17 mouse cellular contexts compared by ENCODE assay signal in genomic region chr10:44381948-44382347, GRCm38 (mm10).
DNase-seq lines count a peak whose midpoint lies in the region; ATAC-seq and TF ChIP-seq lines count a peak whose summit lies in the region.
"Had no signal": no experiment of that assay in that cellular context is flagged by ENCODE, and none has a peak within 500 bp of the region (broad histone marks: within the 10 kb centered on the region; RNA-seq: fewer than 3 reads in every experiment).

No protein-coding gene starts in this region.

- no peak for TF ChIP-seq EP300 in stomach, postnatal 0 days (optimal IDR thresholded peaks at IDR 0.05)

- WGBS in forebrain, embryonic 14.5 days = 82% methylated on average over 12 of the region's 12 CpGs
- 91% methylated on average over 12 of the region's 12 CpGs for WGBS in forebrain, embryonic 10.5 days
- 91% methylated on average over 12 of the region's 12 CpGs for WGBS in intestine, embryonic 15.5 days
- 85% methylated on average over 12 of the region's 12 CpGs for WGBS in intestine, embryonic 16.5 days
- 87% methylated on average over 12 of the region's 12 CpGs for WGBS in stomach, embryonic 16.5 days
- 82% methylated on average over 12 of the region's 12 CpGs for WGBS in stomach, postnatal 0 days

- H3K27ac ChIP-seq in forebrain, embryonic 14.5 days (ENCODE audit: low read depth, low read length) = no peak overlapping the region
- no peak overlapping the region for H3K27ac ChIP-seq in forebrain, embryonic 10.5 days
- H3K27ac ChIP-seq in intestine, embryonic 15.5 days = no peak overlapping the region
- no peak overlapping the region for H3K27ac ChIP-seq in intestine, embryonic 16.5 days (ENCODE audit: low read length)
- 0 out of 2 replicates have a peak overlapping the region, but pooled peaks have one; percentile 70 for H3K27ac ChIP-seq in stomach, embryonic 16.5 days (ENCODE audit: low read length)
- no peak overlapping the region for H3K27ac ChIP-seq in stomach, postnatal 0 days (replicated peaks)
- H3K27ac ChIP-seq: hindbrain, embryonic 15.5 days; liver, embryonic 14.5 days had no signal

- H3K4me1 ChIP-seq in forebrain, embryonic 14.5 days (ENCODE audit: control insufficient read depth, insufficient read depth, low read length) = peaks cover 15% of the 10 kb centered on the region
- H3K4me1 ChIP-seq in forebrain, embryonic 10.5 days = peaks cover 17% of the 10 kb centered on the region
- H3K4me1 ChIP-seq in intestine, embryonic 15.5 days (replicated peaks) = peaks cover 16% of the 10 kb centered on the region
- H3K4me1 ChIP-seq in intestine, embryonic 16.5 days (ENCODE audit: control insufficient read depth, insufficient read depth, low read length) = peaks cover 7% of the 10 kb centered on the region; the same call in 1 of the 2 replicates
- H3K4me1 ChIP-seq in stomach, embryonic 16.5 days (ENCODE audit: control insufficient read depth, insufficient read depth, low read length) = peaks cover 9% of the 10 kb centered on the region
- H3K4me1 ChIP-seq in stomach, postnatal 0 days (replicated peaks; ENCODE audit: control insufficient read depth, insufficient read depth) = peaks cover 4% of the 10 kb centered on the region; the same call in 1 of the 2 replicates

- no peaks in the 10 kb centered on the region for H3K36me3 ChIP-seq in forebrain, embryonic 14.5 days (ENCODE audit: control insufficient read depth, insufficient read depth, low read length)
- H3K36me3 ChIP-seq in forebrain, embryonic 10.5 days (replicated peaks) = no peaks in the 10 kb centered on the region
- no peaks in the 10 kb centered on the region for H3K36me3 ChIP-seq in intestine, embryonic 15.5 days
- H3K36me3 ChIP-seq in intestine, embryonic 16.5 days (ENCODE audit: control insufficient read depth, insufficient read depth, low read length) = no peaks in the 10 kb centered on the region
- no peaks in the 10 kb centered on the region for H3K36me3 ChIP-seq in stomach, embryonic 16.5 days (ENCODE audit: control insufficient read depth, insufficient read depth, low read length)
- no peaks in the 10 kb centered on the region for H3K36me3 ChIP-seq in stomach, postnatal 0 days (ENCODE audit: control insufficient read depth, insufficient read depth, low read length)
- H3K36me3 ChIP-seq: G1E; hindbrain, embryonic 15.5 days; limb, embryonic 15.5 days; lung, embryonic 15.5 days had no signal

- no peaks in the 10 kb centered on the region for H3K27me3 ChIP-seq in forebrain, embryonic 14.5 days (replicated peaks; ENCODE audit: control insufficient read depth, insufficient read depth, low read length)
- H3K27me3 ChIP-seq in forebrain, embryonic 10.5 days (ENCODE audit: poor library complexity, severe bottlenecking) = 0 out of 2 replicates have a peak, but pooled peaks cover 4% of the 10 kb centered on the region
- H3K27me3 ChIP-seq in intestine, embryonic 15.5 days (replicated peaks) = no peaks in the 10 kb centered on the region
- H3K27me3 ChIP-seq in intestine, embryonic 16.5 days (replicated peaks; ENCODE audit: control insufficient read depth, insufficient read depth, low read length) = no peaks in the 10 kb centered on the region
- no peaks in the 10 kb centered on the region for H3K27me3 ChIP-seq in stomach, embryonic 16.5 days (ENCODE audit: control insufficient read depth, insufficient read depth, low read length)
- no peaks in the 10 kb centered on the region for H3K27me3 ChIP-seq in stomach, postnatal 0 days (ENCODE audit: control insufficient read depth, insufficient read depth, low read length)
- H3K27me3 ChIP-seq: hindbrain, embryonic 15.5 days; limb, embryonic 15.5 days; lung, embryonic 15.5 days; Patski had no signal

- TF ChIP-seq CTCF in stomach, postnatal 0 days (IDR thresholded peaks at IDR 0.05; ENCODE audit: low read depth) = no peak

- no peak overlapping the region for H3K4me3 ChIP-seq in forebrain, embryonic 14.5 days (ENCODE audit: low read depth, low read length)
- no peak overlapping the region for H3K4me3 ChIP-seq in forebrain, embryonic 10.5 days
- H3K4me3 ChIP-seq in intestine, embryonic 15.5 days (replicated peaks) = no peak overlapping the region
- no peak overlapping the region for H3K4me3 ChIP-seq in intestine, embryonic 16.5 days (ENCODE audit: low read length)
- no peak overlapping the region for H3K4me3 ChIP-seq in stomach, embryonic 16.5 days (replicated peaks; ENCODE audit: low read length)
- H3K4me3 ChIP-seq in stomach, postnatal 0 days (ENCODE audit: low read depth, low read length) = no peak overlapping the region
- H3K4me3 ChIP-seq: hindbrain, embryonic 15.5 days; limb, embryonic 15.5 days; lung, embryonic 15.5 days; myocyte had no signal

- no peak overlapping the region for H3K4me2 ChIP-seq in forebrain, embryonic 14.5 days (ENCODE audit: low read length)
- H3K4me2 ChIP-seq in intestine, embryonic 15.5 days (replicated peaks) = no peak overlapping the region
- no peak overlapping the region for H3K4me2 ChIP-seq in intestine, embryonic 16.5 days (ENCODE audit: low read depth, low read length)
- no peak overlapping the region for H3K4me2 ChIP-seq in stomach, embryonic 16.5 days (ENCODE audit: low read depth, low read length)
- H3K4me2 ChIP-seq in stomach, postnatal 0 days (replicated peaks; ENCODE audit: low read depth) = no peak overlapping the region
- H3K4me2 ChIP-seq: heart, embryonic 11.5 days; hindbrain, embryonic 15.5 days; limb, embryonic 15.5 days; lung, embryonic 15.5 days had no signal

- ATAC-seq in forebrain, embryonic 14.5 days = 0 out of 2 replicates have a peak, but pooled peaks have one; percentile 4
- 0 out of 2 replicates have a peak, but pooled peaks have one; percentile 21 for ATAC-seq in intestine, embryonic 15.5 days
- ATAC-seq in intestine, embryonic 16.5 days = no peak
- no peak for ATAC-seq in stomach, embryonic 16.5 days (ENCODE audit: insufficient read depth, low FRiP score)
- ATAC-seq in stomach, postnatal 0 days (ENCODE audit: low FRiP score, low TSS enrichment) = no peak
- ATAC-seq: intestine, postnatal 0 days; Patski had no signal

- H3K9ac ChIP-seq in forebrain, embryonic 14.5 days (ENCODE audit: low read length) = no peak overlapping the region
- no peak overlapping the region for H3K9ac ChIP-seq in intestine, embryonic 15.5 days
- H3K9ac ChIP-seq in intestine, embryonic 16.5 days (ENCODE audit: low read depth, low read length) = no peak overlapping the region
- H3K9ac ChIP-seq in stomach, embryonic 16.5 days (ENCODE audit: low read length) = no peak overlapping the region
- H3K9ac ChIP-seq in stomach, postnatal 0 days (ENCODE audit: low read length) = no peak overlapping the region
- H3K9ac ChIP-seq: hindbrain, embryonic 15.5 days; limb, embryonic 15.5 days; liver, embryonic 14.5 days; lung, embryonic 15.5 days had no signal

- no peaks in the 10 kb centered on the region for H3K9me3 ChIP-seq in forebrain, embryonic 14.5 days (replicated peaks; ENCODE audit: control insufficient read depth, low read length)
- no peaks in the 10 kb centered on the region for H3K9me3 ChIP-seq in forebrain, embryonic 10.5 days
- no peaks in the 10 kb centered on the region for H3K9me3 ChIP-seq in intestine, embryonic 15.5 days
- no peaks in the 10 kb centered on the region for H3K9me3 ChIP-seq in intestine, embryonic 16.5 days (ENCODE audit: control insufficient read depth, low read length)
- no peaks in the 10 kb centered on the region for H3K9me3 ChIP-seq in stomach, embryonic 16.5 days (replicated peaks; ENCODE audit: control insufficient read depth, low read length)
- H3K9me3 ChIP-seq in stomach, postnatal 0 days (ENCODE audit: control insufficient read depth, low read length) = no peaks in the 10 kb centered on the region
- H3K9me3 ChIP-seq: G1E; hindbrain, embryonic 15.5 days; limb, embryonic 15.5 days; lung, embryonic 15.5 days had no signal

- DNase-seq in forebrain, embryonic 14.5 days (ENCODE audit: low spot score) = no peak
- no peak for DNase-seq in forebrain, embryonic 10.5 days (ENCODE audit: extremely low spot score, low spot score)
- DNase-seq in stomach, postnatal 0 days (ENCODE audit: low spot score) = no peak
- no peak for DNase-seq in embryo, embryonic 10.5 days (ENCODE audit: low spot score)
- no peak for DNase-seq in adrenal gland, adult (ENCODE audit: inconsistent age in 2 of 2, low spot score in 1 of 2)

Comparison
In these comparisons a context has a peak if more than half of its experiments do, and no peak if none do; other contexts are left out.
1. ATAC-seq: peak in forebrain, embryonic 14.5 days (single experiment) and intestine, embryonic 15.5 days (single experiment); none in intestine, embryonic 16.5 days (single experiment), stomach, embryonic 16.5 days (single experiment) and stomach, postnatal 0 days (single experiment).